Mouse (Mus musculus): ENCODE data around the gene Ftl1.
"Not testable (repeated sequence)": the region's sequence is repeated elsewhere in the genome, so short reads cannot be mapped to it uniquely, and the experiment has no call there.

The Ftl1 gene

GRCm38 (mm10) chr7:45459564-45460140 lies at the start of gene Ftl1:
Ftl1 (minus strand) TSS chr7:45459884.
- not testable (repeated sequence) for TF ChIP-seq GATA4 (IDR thresholded peaks at IDR 0.05; ENCODE audit: insufficient replicate concordance, low read length)

- no peak for TF ChIP-seq GATA4 (IDR thresholded peaks at IDR 0.05; ENCODE audit: insufficient replicate concordance, low read length)
Observed at GRCm38 (mm10) chr7:45509181-45509882, 49.6 kb upstream of the Ftl1 start.

DNA sequence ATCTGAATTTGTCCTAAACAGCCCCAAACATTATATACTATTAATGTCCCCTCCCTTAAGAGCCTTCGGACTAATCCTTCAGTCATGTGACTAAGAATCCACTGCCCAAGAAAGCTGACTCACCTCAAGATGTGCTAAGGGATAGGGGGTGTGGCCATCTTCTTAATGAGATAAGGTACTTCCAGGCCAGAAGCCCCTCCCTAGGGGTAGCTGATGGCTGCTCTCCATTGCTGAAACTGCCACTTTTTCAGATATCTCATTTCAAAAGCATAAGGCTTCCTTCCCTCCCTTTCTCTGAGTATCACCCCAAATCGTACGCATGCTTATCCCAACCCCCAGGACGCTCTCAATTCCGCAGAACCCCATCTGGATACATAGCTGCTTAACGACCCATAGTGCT lies 48.9 kb upstream of the Ftl1 start:
- 0 out of 2 replicates have a peak, but pooled peaks have one; percentile 34 for TF ChIP-seq GATA4 (IDR thresholded peaks at IDR 0.05; ENCODE audit: insufficient replicate concordance, low read length)

- TF ChIP-seq GATA4 (IDR thresholded peaks at IDR 0.05; ENCODE audit: insufficient replicate concordance, low read length), result no peak
Observed at GRCm38 (mm10) chr7:45507583-45507982, 47.9 kb upstream of the Ftl1 start.

DNA sequence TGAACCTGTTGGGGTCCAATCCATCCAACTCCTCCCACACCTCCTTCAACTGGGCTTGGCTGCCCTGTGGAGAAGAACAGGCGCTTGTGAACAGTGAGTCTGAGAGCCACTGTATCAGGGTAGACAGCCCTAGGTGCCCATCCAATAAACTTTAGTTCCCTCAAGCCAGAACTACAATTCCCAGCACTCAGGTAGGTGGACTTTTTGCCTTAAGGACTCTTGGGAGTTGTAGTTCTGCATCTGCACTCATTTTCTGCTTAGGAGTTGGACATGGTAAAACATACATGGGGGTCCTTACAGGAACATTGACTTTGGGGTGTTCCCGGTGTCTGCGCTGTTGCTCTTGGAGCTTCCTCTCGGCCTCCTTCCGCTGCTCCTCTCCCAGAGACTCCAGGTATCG lies 38.7 kb upstream of the Ftl1 start:
- no peak for TF ChIP-seq GATA4 (IDR thresholded peaks at IDR 0.05; ENCODE audit: insufficient replicate concordance, low read length)

- TF ChIP-seq GATA4 (IDR thresholded peaks at IDR 0.05; ENCODE audit: insufficient replicate concordance, low read length), result no peak
Observed at GRCm38 (mm10) chr7:45494548-45494947, 34.9 kb upstream of the Ftl1 start.

- TF ChIP-seq GATA4 (IDR thresholded peaks at IDR 0.05; ENCODE audit: insufficient replicate concordance, low read length), result no peak
Observed at GRCm38 (mm10) chr7:45492951-45493350, 33.3 kb upstream of the Ftl1 start.

DNA sequence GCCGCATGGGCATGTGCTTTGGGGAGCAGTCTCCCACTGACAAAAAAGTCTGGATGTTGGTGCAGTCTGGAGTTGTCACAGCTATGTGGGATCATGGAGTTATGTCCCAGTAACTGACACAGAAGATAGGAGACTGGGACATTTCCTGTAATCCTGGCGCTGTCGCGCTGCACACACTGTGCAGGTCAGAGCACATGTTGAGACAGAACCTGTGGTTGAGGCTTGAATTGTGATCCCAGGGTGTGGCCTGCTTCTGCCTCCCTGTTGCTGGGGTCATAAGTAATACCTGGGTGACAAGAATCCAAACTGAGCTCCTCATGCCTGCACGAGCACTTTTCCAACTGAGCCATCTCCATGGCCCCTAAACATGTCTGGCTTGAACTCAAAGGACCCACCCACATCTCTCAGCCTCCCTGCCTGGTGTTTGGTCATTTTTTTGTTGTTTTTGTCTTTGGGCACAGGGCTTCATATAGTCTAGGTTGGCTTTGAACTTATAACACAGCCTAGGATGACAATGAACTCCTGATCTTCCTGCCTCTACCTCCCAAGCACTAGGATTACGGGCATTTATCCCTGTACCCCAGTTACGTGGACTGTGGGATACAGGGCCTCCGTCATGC lies 32.7 kb upstream of the Ftl1 start:
- no peak for TF ChIP-seq GATA4 (IDR thresholded peaks at IDR 0.05; ENCODE audit: insufficient replicate concordance, low read length)

DNA sequence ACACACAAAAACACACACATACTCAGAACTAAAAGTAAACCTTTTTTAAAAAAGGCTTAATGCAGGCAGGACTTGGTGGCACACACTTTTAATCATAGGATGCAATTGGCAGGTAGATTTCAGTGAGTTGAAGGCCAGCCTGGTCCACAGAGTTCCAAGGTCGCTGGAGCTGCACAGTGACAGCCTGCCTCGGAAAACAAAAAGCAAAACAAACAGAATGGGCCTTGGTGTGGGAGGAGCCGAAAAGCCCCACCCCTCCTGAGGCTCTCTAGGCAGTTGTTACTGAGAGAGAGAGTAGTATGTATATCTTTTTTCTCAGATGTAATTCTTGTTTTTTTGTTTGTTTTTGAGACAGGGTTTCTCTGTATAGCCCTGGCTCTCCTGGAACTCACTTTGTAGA lies 31.6 kb upstream of the Ftl1 start:
- TF ChIP-seq GATA4 (IDR thresholded peaks at IDR 0.05; ENCODE audit: insufficient replicate concordance, low read length), result no peak

GRCm38 (mm10) chr7:45490822-45491221 lies 31.1 kb upstream of the Ftl1 start:
- TF ChIP-seq GATA4 (IDR thresholded peaks at IDR 0.05; ENCODE audit: insufficient replicate concordance, low read length), result no peak

GRCm38 (mm10) chr7:45489578-45489977 lies 29.9 kb upstream of the Ftl1 start:
- no peak for TF ChIP-seq GATA4 (IDR thresholded peaks at IDR 0.05; ENCODE audit: insufficient replicate concordance, low read length)

- peak; percentile 71; the same call in 1 of the 2 replicates for TF ChIP-seq GATA4 (IDR thresholded peaks at IDR 0.05; ENCODE audit: insufficient replicate concordance, low read length)
Observed at GRCm38 (mm10) chr7:45488293-45489204, 28.9 kb upstream of the Ftl1 start, which contains the start of gene Dhdh. Dhdh (minus strand) TSS chr7:45488805.

DNA sequence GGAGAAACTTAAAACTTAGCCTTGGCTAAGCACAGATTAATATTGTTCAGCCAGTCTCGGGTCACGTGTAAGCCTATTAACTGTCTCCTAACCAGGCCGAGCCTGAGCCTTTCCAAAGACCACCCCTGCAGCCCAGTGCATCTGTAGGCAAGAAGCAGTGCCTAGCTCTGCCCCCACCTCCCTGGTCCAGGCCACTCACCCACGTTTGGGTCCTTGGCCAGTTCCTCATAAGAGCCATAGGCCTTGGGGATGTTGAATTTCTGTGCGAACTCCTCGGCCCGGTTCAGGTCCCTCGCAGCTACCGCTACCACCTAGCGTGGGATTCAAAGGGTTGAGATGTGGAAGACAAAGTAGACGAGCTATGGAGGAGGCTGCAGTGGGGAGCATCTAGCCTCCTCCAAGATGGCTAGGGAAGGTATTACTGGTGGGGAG lies 28.2 kb upstream of the Ftl1 start:
- TF ChIP-seq GATA4 (IDR thresholded peaks at IDR 0.05; ENCODE audit: insufficient replicate concordance, low read length), result no peak

- no peak for TF ChIP-seq GATA4 (IDR thresholded peaks at IDR 0.05; ENCODE audit: insufficient replicate concordance, low read length)
Observed at GRCm38 (mm10) chr7:45486761-45487415, 27.2 kb upstream of the Ftl1 start, which contains the start of gene Gm45808. Gm45808 (minus strand) TSS chr7:45486811.

GRCm38 (mm10) chr7:45486158-45486557 lies 26.5 kb upstream of the Ftl1 start:
- TF ChIP-seq GATA4 (IDR thresholded peaks at IDR 0.05; ENCODE audit: insufficient replicate concordance, low read length), result no peak
